Mouse (Mus musculus) lung, postnatal 0 days (tissue): ENCODE measurements at regions not wholly inside any gene's neighbourhood (a gene's known extent, or its start where the extent isn't known, plus 50 kb on each side); places are given as distances from the start of the nearest gene placed in this dataset.

Experiments
- CTCF ChIP-seq: IDR thresholded peaks from 2 replicates; pipeline ENCODE4 v1.5.1; 2016; ENCODE audit warnings: antibody characterized with exemption, mild to moderate bottlenecking
- EP300 ChIP-seq: IDR thresholded peaks from 2 replicates; pipeline ENCODE4 v1.6.1; 2016; ENCODE audit warnings: antibody characterized with exemption, mild to moderate bottlenecking, control low read depth

GRCm38 (mm10) chr8:26845481-26846194, 131.5 kb upstream of the Zfp703 start:
- TF ChIP-seq CTCF (no peak), EP300 (no peak)
